Mouse (Mus musculus): ENCODE data around the gene Slc30a10. TPM values are rescaled to one million over a fixed set of nuclear protein-coding genes. Genes with fewer than 3 reads are reported as not detected.

The Slc30a10 gene
- polyA plus RNA-seq, 1 experiment from 2014 or later, result 5.9 TPM

GRCm38 (mm10) chr1:185472025-185472720, 17.5 kb downstream of the Slc30a10 start:
- no peak for ATAC-seq (replicated peaks)
- Histone ChIP-seq H3K27me3 (replicated peaks) (no peaks in the 10 kb centered on the region), H3K9me3 (no peaks in the 10 kb centered on the region), H3K4me3 (no peak overlapping the region), H3K36me3 (replicated peaks) (no peaks in the 10 kb centered on the region), H3K4me2 (no peak overlapping the region), H3K4me1 (no peaks in the 10 kb centered on the region), H3K27ac (no peak overlapping the region), H3K9ac (no peak overlapping the region)
- 60% methylated on average over 8 of the region's 8 CpGs for WGBS

DNA sequence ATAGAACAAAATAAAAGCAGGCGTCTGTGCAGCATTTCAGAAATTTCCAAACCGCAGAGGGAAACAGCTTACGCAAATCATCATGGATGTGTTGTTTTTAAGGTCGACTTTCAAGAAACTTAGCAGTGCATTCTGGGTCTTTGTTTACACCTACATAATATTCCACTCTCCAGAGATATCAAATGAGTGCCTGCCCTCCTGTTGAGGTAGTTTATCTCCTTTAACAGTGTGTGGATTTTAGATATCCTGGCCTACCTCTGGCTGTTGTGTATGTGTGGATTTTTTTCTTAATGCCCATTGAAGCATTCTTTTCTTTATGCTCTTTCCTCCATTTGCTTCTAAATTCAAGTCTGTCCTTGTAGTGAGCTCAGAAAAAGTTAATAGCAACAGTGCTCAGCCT, 18.1 kb downstream of the Slc30a10 start:
- no peaks in the 10 kb centered on the region for H3K36me3 ChIP-seq (replicated peaks)
- H3K4me1 ChIP-seq, result no peaks in the 10 kb centered on the region
- H3K27me3 ChIP-seq (replicated peaks), result no peaks in the 10 kb centered on the region
- H3K9me3 ChIP-seq, result no peaks in the 10 kb centered on the region
- ATAC-seq (replicated peaks), result no peak
- no peak overlapping the region for H3K4me3 ChIP-seq
- H3K4me2 ChIP-seq, result no peak overlapping the region
- H3K9ac ChIP-seq, result no peak overlapping the region
- WGBS, result 89% methylated on average over 4 of the region's 4 CpGs
- no peak overlapping the region for H3K27ac ChIP-seq

DNA sequence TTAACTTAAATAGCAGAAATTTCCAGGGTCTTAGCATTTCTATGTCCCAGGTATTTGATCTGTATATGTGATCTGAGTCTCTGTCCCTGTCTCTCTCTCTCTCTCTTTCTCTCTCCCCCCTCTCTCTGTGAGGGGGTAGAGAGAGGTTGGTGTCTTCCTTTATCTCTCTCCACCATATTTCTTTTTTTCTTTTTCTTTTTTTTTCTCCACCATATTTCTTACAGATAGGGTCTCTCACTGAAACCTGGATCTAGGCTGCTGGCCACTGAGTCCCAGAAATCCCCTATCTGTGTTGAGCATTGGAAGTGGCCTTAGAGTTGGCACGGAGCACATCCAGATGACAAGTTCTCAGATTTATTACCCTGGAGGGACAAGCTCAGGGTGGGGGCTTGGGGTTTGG, 18.8 kb downstream of the Slc30a10 start:
- no peaks in the 10 kb centered on the region for H3K4me1 ChIP-seq
- no peak for ATAC-seq (replicated peaks)
- no peaks in the 10 kb centered on the region for H3K36me3 ChIP-seq (replicated peaks)
- WGBS, result 96% methylated on average over 1 of the region's 1 CpGs
- no peaks in the 10 kb centered on the region for H3K27me3 ChIP-seq (replicated peaks)
- no peak overlapping the region for H3K4me2 ChIP-seq
- H3K27ac ChIP-seq, result no peak overlapping the region
- no peak overlapping the region for H3K9ac ChIP-seq
- no peaks in the 10 kb centered on the region for H3K9me3 ChIP-seq
- no peak overlapping the region for H3K4me3 ChIP-seq

DNA sequence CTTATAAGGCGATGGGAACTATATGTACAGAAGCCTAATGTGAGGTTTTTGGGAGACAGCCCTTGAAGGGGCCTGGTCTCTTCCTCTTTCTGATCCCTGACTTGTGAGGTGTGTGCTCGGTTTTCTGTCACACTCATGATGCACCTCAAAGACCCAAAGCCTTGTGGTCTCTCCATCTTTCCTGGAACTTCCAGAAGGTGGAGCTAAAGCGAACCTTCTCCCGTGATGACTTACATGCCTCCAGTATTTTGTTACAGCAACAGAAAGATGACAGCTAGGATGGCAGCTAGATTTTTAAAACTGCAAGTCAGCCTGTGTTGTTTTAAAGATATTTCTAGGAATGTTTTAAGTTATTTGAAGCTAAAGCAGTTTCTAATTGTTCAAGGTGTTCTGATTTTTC, 25.2 kb downstream of the Slc30a10 start:
- Histone ChIP-seq H3K4me1 (peaks cover 15% of the 10 kb centered on the region), H3K9me3 (no peaks in the 10 kb centered on the region), H3K27ac (no peak overlapping the region), H3K36me3 (replicated peaks) (no peaks in the 10 kb centered on the region), H3K9ac (no peak overlapping the region), H3K27me3 (replicated peaks) (no peaks in the 10 kb centered on the region), H3K4me3 (no peak overlapping the region), H3K4me2 (no peak overlapping the region)
- no peak for ATAC-seq (replicated peaks)
- WGBS, result 94% methylated on average over 4 of the region's 4 CpGs

DNA sequence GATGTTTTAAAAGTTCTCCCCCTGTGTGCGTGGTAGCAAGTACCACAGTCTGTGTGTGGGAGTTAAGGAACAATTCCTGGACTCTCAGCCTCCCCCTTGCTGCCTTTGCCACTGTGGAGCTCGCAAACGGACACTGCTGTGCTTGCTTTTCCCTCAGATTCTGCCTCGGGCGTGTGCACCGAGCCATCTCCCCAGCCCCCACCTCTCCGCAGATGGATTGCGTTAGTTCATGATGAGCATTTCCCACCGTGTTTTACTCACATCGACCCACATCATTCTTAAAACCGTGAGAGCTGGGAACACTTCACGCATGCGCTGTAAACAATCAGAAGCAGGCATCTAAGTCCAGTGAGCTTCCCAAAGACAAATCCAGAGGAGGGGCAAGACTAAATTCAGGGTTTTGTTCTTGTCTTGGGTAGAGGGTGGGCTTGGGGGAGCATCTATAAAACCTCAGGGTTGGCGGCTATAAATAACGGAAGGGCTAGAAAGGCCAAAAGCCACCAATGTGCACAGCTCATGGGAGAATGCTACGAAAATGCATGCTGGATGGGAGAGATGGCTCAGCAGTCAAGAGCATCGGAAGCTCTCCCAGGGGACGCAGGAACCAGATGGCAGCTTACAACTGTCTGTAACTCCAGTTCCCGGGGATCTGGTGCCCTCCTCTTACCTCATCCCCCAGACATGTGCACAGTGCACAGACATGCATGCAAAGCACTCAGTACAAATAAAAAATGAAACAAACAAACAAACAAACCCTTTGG, 27.5 kb downstream of the Slc30a10 start:
- ATAC-seq (replicated peaks), result peak; percentile 67
- Histone ChIP-seq H3K9me3 (no peaks in the 10 kb centered on the region), H3K27me3 (replicated peaks) (no peaks in the 10 kb centered on the region), H3K4me1 (peaks cover 15% of the 10 kb centered on the region), H3K36me3 (replicated peaks) (no peaks in the 10 kb centered on the region), H3K9ac (no peak overlapping the region), H3K4me2 (peak overlapping the region; percentile 37), H3K4me3 (peak overlapping the region; percentile 17; the same call in 1 of the 2 replicates), H3K27ac (peak overlapping the region; percentile 49)
- WGBS, result 47% methylated on average over 19 of the region's 19 CpGs

GRCm38 (mm10) chr1:185482762-185483161, 28.1 kb downstream of the Slc30a10 start:
- no peaks in the 10 kb centered on the region for H3K9me3 ChIP-seq

GRCm38 (mm10) chr1:185483356-185484057, 28.9 kb downstream of the Slc30a10 start:
- no peak overlapping the region for H3K9ac ChIP-seq
- WGBS, result 81% methylated on average over 12 of the region's 12 CpGs
- H3K27me3 ChIP-seq (replicated peaks), result no peaks in the 10 kb centered on the region
- no peak overlapping the region for H3K4me3 ChIP-seq
- H3K4me1 ChIP-seq, result peaks cover 15% of the 10 kb centered on the region
- ATAC-seq (replicated peaks), result no peak
- H3K27ac ChIP-seq, result no peak overlapping the region
- no peaks in the 10 kb centered on the region for H3K36me3 ChIP-seq (replicated peaks)
- no peak overlapping the region for H3K4me2 ChIP-seq
- H3K9me3 ChIP-seq, result no peaks in the 10 kb centered on the region

More at GRCm38 (mm10) chr1:185482762-185483161, 28.1 kb downstream of the Slc30a10 start:
- Histone ChIP-seq H3K4me3 (no peak overlapping the region), H3K9ac (no peak overlapping the region), H3K36me3 (replicated peaks) (no peaks in the 10 kb centered on the region), H3K27ac (peak overlapping the region; percentile 49; the same call in 1 of the 2 replicates), H3K4me1 (peaks cover 15% of the 10 kb centered on the region), H3K27me3 (replicated peaks) (no peaks in the 10 kb centered on the region), H3K4me2 (peak overlapping the region; percentile 37)
- 81% methylated on average over 2 of the region's 2 CpGs for WGBS
- peak; percentile 48 for ATAC-seq (replicated peaks)

DNA sequence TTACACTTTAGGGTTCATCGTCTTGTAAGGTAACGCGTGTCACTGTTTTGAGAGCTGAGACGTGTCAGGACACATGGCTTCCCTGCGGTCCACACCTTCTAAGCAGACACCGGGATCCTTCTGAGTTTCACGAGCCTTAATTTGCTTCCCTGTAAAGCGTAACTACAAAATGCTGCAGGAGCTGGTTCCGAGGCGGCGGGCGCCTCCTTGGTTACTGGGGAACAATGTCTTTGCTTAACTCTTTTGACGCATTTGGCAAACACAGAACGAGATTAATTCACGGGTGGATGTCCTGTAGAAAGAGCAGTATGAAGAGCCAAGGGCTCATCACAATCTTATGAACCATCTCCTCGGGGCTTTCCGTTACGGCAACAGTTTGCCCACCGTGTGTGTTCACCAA, 29.6 kb downstream of the Slc30a10 start:
- ATAC-seq (replicated peaks), result no peak
- Histone ChIP-seq H3K4me2 (no peak overlapping the region), H3K4me1 (peaks cover 15% of the 10 kb centered on the region), H3K9ac (no peak overlapping the region), H3K4me3 (no peak overlapping the region), H3K9me3 (no peaks in the 10 kb centered on the region), H3K36me3 (replicated peaks) (no peaks in the 10 kb centered on the region), H3K27ac (no peak overlapping the region), H3K27me3 (replicated peaks) (no peaks in the 10 kb centered on the region)
- WGBS, result 48% methylated on average over 19 of the region's 19 CpGs

- no peak overlapping the region for H3K4me3 ChIP-seq
- no peaks in the 10 kb centered on the region for H3K4me1 ChIP-seq
- no peak overlapping the region for H3K4me2 ChIP-seq
- no peak for ATAC-seq (replicated peaks)
- 64% methylated on average over 6 of the region's 6 CpGs for WGBS
- no peaks in the 10 kb centered on the region for H3K36me3 ChIP-seq (replicated peaks)
- no peak overlapping the region for H3K27ac ChIP-seq
- H3K9me3 ChIP-seq, result no peaks in the 10 kb centered on the region
- no peaks in the 10 kb centered on the region for H3K27me3 ChIP-seq (replicated peaks)
- no peak overlapping the region for H3K9ac ChIP-seq
Measured at GRCm38 (mm10) chr1:185489893-185490292, 35.2 kb downstream of the Slc30a10 start.

DNA sequence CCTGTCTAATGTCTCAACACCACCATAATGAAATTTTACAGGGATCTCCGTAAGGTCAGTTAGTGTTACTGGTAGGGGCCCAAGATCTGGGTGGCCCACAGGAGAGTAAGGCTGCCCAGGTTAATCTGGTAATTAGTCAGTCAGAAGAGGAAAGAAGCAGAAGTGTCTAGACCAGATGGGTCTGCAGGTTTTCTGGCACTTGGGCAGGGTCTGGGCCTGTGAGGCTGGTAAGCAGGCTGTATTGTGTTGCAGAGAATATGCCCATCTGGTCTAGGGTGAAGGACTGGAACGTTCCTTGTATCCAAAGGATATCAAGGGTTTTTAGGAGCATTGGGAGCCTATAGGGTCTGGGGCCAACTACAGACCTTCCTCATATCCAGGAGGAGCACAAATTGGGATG, 36.0 kb downstream of the Slc30a10 start:
- H3K4me1 ChIP-seq, result no peaks in the 10 kb centered on the region
- H3K9ac ChIP-seq, result no peak overlapping the region
- H3K36me3 ChIP-seq (replicated peaks), result no peaks in the 10 kb centered on the region
- no peak for ATAC-seq (replicated peaks)
- no peak overlapping the region for H3K4me3 ChIP-seq
- H3K27ac ChIP-seq, result no peak overlapping the region
- H3K27me3 ChIP-seq (replicated peaks), result no peaks in the 10 kb centered on the region
- H3K9me3 ChIP-seq, result no peaks in the 10 kb centered on the region
- H3K4me2 ChIP-seq, result no peak overlapping the region
- 90% methylated on average over 2 of the region's 2 CpGs for WGBS

GRCm38 (mm10) chr1:185493439-185494034, 38.9 kb downstream of the Slc30a10 start:
- Histone ChIP-seq H3K27me3 (replicated peaks) (no peaks in the 10 kb centered on the region), H3K9me3 (no peaks in the 10 kb centered on the region), H3K4me3 (no peak overlapping the region), H3K36me3 (replicated peaks) (no peaks in the 10 kb centered on the region), H3K9ac (no peak overlapping the region), H3K27ac (peak overlapping the region; percentile 36), H3K4me2 (no peak overlapping the region), H3K4me1 (no peaks in the 10 kb centered on the region)
- WGBS, result 15% methylated on average over 4 of the region's 4 CpGs
- peak; percentile 83 for ATAC-seq (replicated peaks)

DNA sequence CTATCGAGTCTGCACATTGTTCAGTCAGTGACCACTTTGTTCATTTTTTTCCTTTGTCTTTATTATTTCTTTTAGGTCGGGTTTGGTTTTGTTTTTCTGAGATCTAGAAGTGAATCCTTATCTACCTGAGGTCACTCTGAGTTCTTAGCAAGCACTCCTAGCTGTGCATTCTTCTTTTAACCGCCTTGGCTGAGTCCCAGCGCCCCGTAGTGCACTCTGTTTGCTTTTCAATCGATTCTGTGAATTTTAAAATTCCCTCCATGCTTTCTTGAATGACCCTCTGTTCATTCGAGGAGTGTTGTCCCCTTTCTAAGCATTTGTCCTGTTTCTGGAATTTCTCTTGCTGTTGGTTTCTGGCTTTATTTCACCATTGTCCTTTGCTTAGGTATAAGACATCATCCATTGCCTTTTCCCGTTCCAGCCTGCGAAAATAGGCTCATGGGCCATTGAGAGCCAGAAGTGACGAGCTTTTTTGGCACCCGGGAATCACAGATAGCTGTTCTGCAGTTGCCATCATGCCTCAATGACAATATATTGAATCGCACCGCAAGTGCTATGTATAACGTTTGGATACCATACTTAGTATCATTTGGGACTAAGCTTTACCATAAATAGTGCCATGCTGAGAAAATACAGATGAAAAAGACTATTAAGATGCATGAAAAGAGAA, 42.3 kb downstream of the Slc30a10 start:
- Histone ChIP-seq H3K27me3 (replicated peaks) (no peaks in the 10 kb centered on the region), H3K4me3 (no peak overlapping the region), H3K4me2 (no peak overlapping the region), H3K36me3 (replicated peaks) (no peaks in the 10 kb centered on the region), H3K27ac (no peak overlapping the region), H3K4me1 (no peaks in the 10 kb centered on the region), H3K9me3 (no peaks in the 10 kb centered on the region), H3K9ac (no peak overlapping the region)
- ATAC-seq (replicated peaks), result no peak
- 50% methylated on average over 14 of the region's 14 CpGs for WGBS

All from midbrain, embryonic 15.5 days (tissue).